Comparison of ENCODE assay signal across 18 mouse cellular contexts in genomic region chr5:67002346-67002745, GRCm38 (mm10).
"Had no signal": no experiment of that assay in that cellular context is flagged by ENCODE, and none has a peak within 500 bp of the region (broad histone marks: within the 10 kb centered on the region; RNA-seq: fewer than 3 reads in every experiment).

No protein-coding gene starts in this region.

- H3K27ac ChIP-seq: midbrain, embryonic 10.5 days; midbrain, embryonic 13.5 days; midbrain, embryonic 15.5 days; neural tube, embryonic 13.5 days; neural tube, embryonic 15.5 days had no signal

- H3K9ac ChIP-seq: lung, embryonic 14.5 days; midbrain, embryonic 13.5 days; midbrain, embryonic 15.5 days; neural tube, embryonic 13.5 days; neural tube, embryonic 15.5 days had no signal

- H3K36me3 ChIP-seq: midbrain, embryonic 15.5 days had no signal

- H3K27me3 ChIP-seq: midbrain, embryonic 13.5 days; midbrain, embryonic 15.5 days; neural tube, embryonic 13.5 days; neural tube, embryonic 15.5 days had no signal

- ATAC-seq: midbrain, embryonic 13.5 days; midbrain, embryonic 15.5 days had no signal

- H3K4me2 ChIP-seq: lung, embryonic 14.5 days; midbrain, embryonic 13.5 days; midbrain, embryonic 15.5 days; neural tube, embryonic 13.5 days; neural tube, embryonic 15.5 days had no signal

- H3K9me3 ChIP-seq: midbrain, embryonic 10.5 days; midbrain, embryonic 13.5 days; midbrain, embryonic 15.5 days; neural tube, embryonic 13.5 days; neural tube, embryonic 15.5 days had no signal

- H3K4me3 ChIP-seq: midbrain, embryonic 10.5 days; midbrain, embryonic 13.5 days; midbrain, embryonic 15.5 days; myocyte; neural tube, embryonic 13.5 days; neural tube, embryonic 15.5 days had no signal

- DNase-seq: lung, adult 18-20 months; lung, embryonic 14.5 days; lung, postnatal 10 days; lung, postnatal 4 days; retina, postnatal 1 day; right cerebral cortex, adult 18-20 months; right cerebral cortex, postnatal 25 days; right cerebral cortex, postnatal 4 days; spleen, adult 18-20 months; thymus, adult 18-20 months; thymus, postnatal 14 days; thymus, postnatal 36 days had no signal
